Mouse (Mus musculus): ENCODE data around the gene Gnaq. TPM values are rescaled to one million over a fixed set of nuclear protein-coding genes. Genes with fewer than 3 reads are reported as not detected.

The Gnaq gene
- total RNA-seq, 1 experiment: 17.8 TPM

DNA sequence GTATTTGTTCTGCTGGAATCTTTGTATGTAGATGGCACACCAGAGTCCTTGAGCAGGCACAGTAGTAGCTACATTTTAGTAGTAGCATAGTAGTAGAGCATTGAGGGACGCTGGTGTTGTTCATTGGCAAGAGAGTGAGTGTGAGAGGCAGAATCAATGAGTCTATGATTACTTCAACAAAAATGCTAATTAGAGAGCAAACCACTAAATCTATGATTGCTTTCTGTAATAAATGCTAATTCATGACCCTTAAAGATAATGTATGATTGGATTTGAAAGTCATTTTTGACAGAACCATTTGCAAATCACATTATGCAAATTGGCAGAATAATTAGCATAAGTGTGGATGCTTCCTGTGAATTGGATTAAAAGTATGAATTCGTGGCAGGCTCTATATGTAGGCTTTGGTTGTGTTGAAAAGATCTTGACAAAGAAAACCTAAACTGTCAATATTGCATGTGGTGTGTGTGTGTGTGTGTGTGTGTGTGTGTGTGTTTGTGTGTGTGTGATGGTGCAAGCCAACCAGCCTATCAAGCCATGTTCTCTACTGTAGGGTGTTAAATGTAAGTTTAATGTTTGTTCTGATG is 82.9 kb downstream of the Gnaq start:
- no peak overlapping the region for H3K27ac ChIP-seq (ENCODE audit: insufficient read depth, low read depth, low read length, poor library complexity, severe bottlenecking)
- DNase-seq (ENCODE audit: low read depth, low spot score): no peak
- H3K4me3 ChIP-seq (ENCODE audit: insufficient read depth in 1 of 2, low read depth in 1 of 2, low read length in 2 of 2, poor library complexity in 1 of 2, severe bottlenecking in 1 of 2): no peak overlapping the region
- no peak for TF ChIP-seq CHD2 (IDR thresholded peaks at IDR 0.05; ENCODE audit: low read depth, low read length)
- TF ChIP-seq ZC3H11A (IDR thresholded peaks at IDR 0.05; ENCODE audit: borderline replicate concordance, low read depth, low read length): no peak
- TF ChIP-seq HCFC1 (IDR thresholded peaks at IDR 0.05; ENCODE audit: borderline replicate concordance, insufficient read depth, low read length): no peak
- no peak for TF ChIP-seq MAFK (IDR thresholded peaks at IDR 0.05; ENCODE audit: insufficient read depth, low read depth, low read length)
- TF ChIP-seq ZNF384 (IDR thresholded peaks at IDR 0.05; ENCODE audit: low read depth, low read length): no peak
- H3K9me3 ChIP-seq (ENCODE audit: control insufficient read depth, insufficient read depth, low read depth, low read length): no peaks in the 10 kb centered on the region
- no peak overlapping the region for H3K9ac ChIP-seq (ENCODE audit: insufficient read depth, low read depth, low read length, poor library complexity, severe bottlenecking)
- H3K36me3 ChIP-seq (ENCODE audit: control insufficient read depth, insufficient read depth, low read length, poor library complexity, severe bottlenecking): no peaks in the 10 kb centered on the region
- in situ Hi-C loops (cut with MboI; ENCODE audit: low sequenced_read_pairs in 2 of 2, unreplicated experiment in 2 of 2): no loop called here
- H3K4me1 ChIP-seq (ENCODE audit: control insufficient read depth in 2 of 2, insufficient read depth in 2 of 2, low read length in 2 of 2, poor library complexity in 1 of 2): no peaks in the 10 kb centered on the region

- TF ChIP-seq CHD2 (IDR thresholded peaks at IDR 0.05; ENCODE audit: low read depth, low read length): no peak
- no peak for TF ChIP-seq ZNF384 (IDR thresholded peaks at IDR 0.05; ENCODE audit: low read depth, low read length)
- H3K4me3 ChIP-seq (ENCODE audit: insufficient read depth in 1 of 2, low read depth in 1 of 2, low read length in 2 of 2, poor library complexity in 1 of 2, severe bottlenecking in 1 of 2): no peak overlapping the region
- H3K27ac ChIP-seq (ENCODE audit: insufficient read depth, low read depth, low read length, poor library complexity, severe bottlenecking): no peak overlapping the region
- no peak overlapping the region for H3K9ac ChIP-seq (ENCODE audit: insufficient read depth, low read depth, low read length, poor library complexity, severe bottlenecking)
- H3K9me3 ChIP-seq (ENCODE audit: control insufficient read depth, insufficient read depth, low read depth, low read length): no peaks in the 10 kb centered on the region
- H3K36me3 ChIP-seq (ENCODE audit: control insufficient read depth, insufficient read depth, low read length, poor library complexity, severe bottlenecking): no peaks in the 10 kb centered on the region
- no peak for DNase-seq (ENCODE audit: low read depth, low spot score)
- no peaks in the 10 kb centered on the region for H3K4me1 ChIP-seq (ENCODE audit: control insufficient read depth in 2 of 2, insufficient read depth in 2 of 2, low read length in 2 of 2, poor library complexity in 1 of 2)
- in situ Hi-C loops (cut with MboI; ENCODE audit: low sequenced_read_pairs in 2 of 2, unreplicated experiment in 2 of 2): no loop called here
Measured at GRCm38 (mm10) chr19:16219978-16220377, 87.3 kb downstream of the Gnaq start.

GRCm38 (mm10) chr19:16222526-16222925 is 89.9 kb downstream of the Gnaq start:
- Histone ChIP-seq H3K4me1 (ENCODE audit: control insufficient read depth in 2 of 2, insufficient read depth in 2 of 2, low read length in 2 of 2, poor library complexity in 1 of 2) (no peaks in the 10 kb centered on the region), H3K36me3 (ENCODE audit: control insufficient read depth, insufficient read depth, low read length, poor library complexity, severe bottlenecking) (peaks cover 4% of the 10 kb centered on the region; the same call in 1 of the 2 replicates), H3K27ac (ENCODE audit: insufficient read depth, low read depth, low read length, poor library complexity, severe bottlenecking) (no peak overlapping the region), H3K9me3 (ENCODE audit: control insufficient read depth, insufficient read depth, low read depth, low read length) (no peaks in the 10 kb centered on the region), H3K9ac (ENCODE audit: insufficient read depth, low read depth, low read length, poor library complexity, severe bottlenecking) (no peak overlapping the region), H3K4me3 (ENCODE audit: insufficient read depth in 1 of 2, low read depth in 1 of 2, low read length in 2 of 2, poor library complexity in 1 of 2, severe bottlenecking in 1 of 2) (no peak overlapping the region)
- TF ChIP-seq HCFC1 (IDR thresholded peaks at IDR 0.05; ENCODE audit: borderline replicate concordance, insufficient read depth, low read length) (no peak), ZNF384 (IDR thresholded peaks at IDR 0.05; ENCODE audit: low read depth, low read length) (no peak), MAFK (IDR thresholded peaks at IDR 0.05; ENCODE audit: insufficient read depth, low read depth, low read length) (no peak), ZC3H11A (IDR thresholded peaks at IDR 0.05; ENCODE audit: borderline replicate concordance, low read depth, low read length) (no peak), CHD2 (IDR thresholded peaks at IDR 0.05; ENCODE audit: low read depth, low read length) (no peak)
- DNase-seq (ENCODE audit: low read depth, low spot score): no peak
- in situ Hi-C loops (cut with MboI; ENCODE audit: low sequenced_read_pairs in 2 of 2, unreplicated experiment in 2 of 2): no loop called here

DNA sequence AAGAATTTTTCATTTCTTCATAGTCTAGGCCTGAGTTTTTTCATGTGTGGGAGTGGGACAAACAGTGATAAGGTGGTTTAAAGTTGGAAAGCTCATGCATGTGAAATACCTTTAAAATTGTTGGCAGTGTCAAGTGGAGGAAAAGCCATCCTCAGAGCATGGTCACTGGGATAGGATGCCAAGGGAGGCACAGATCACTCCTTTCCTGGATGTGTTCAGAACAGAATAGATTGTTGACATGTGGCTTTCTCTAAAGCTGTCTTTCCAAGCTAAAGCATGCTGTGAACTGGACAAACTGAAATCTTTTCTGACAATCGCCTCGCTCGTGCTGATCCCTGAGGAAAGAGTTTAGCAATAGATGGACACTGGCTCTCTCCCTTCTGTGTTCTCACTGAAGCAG is 90.5 kb downstream of the Gnaq start:
- DNase-seq (ENCODE audit: low read depth, low spot score): no peak
- in situ Hi-C loops (cut with MboI; ENCODE audit: low sequenced_read_pairs in 2 of 2, unreplicated experiment in 2 of 2): no loop called here
- H3K4me3 ChIP-seq (ENCODE audit: insufficient read depth in 1 of 2, low read depth in 1 of 2, low read length in 2 of 2, poor library complexity in 1 of 2, severe bottlenecking in 1 of 2): no peak overlapping the region
- H3K9ac ChIP-seq (ENCODE audit: insufficient read depth, low read depth, low read length, poor library complexity, severe bottlenecking): no peak overlapping the region
- H3K4me1 ChIP-seq (ENCODE audit: control insufficient read depth in 2 of 2, insufficient read depth in 2 of 2, low read length in 2 of 2, poor library complexity in 1 of 2): no peaks in the 10 kb centered on the region
- peaks cover 4% of the 10 kb centered on the region; the same call in 1 of the 2 replicates for H3K36me3 ChIP-seq (ENCODE audit: control insufficient read depth, insufficient read depth, low read length, poor library complexity, severe bottlenecking)
- H3K9me3 ChIP-seq (ENCODE audit: control insufficient read depth, insufficient read depth, low read depth, low read length): no peaks in the 10 kb centered on the region
- no peak overlapping the region for H3K27ac ChIP-seq (ENCODE audit: insufficient read depth, low read depth, low read length, poor library complexity, severe bottlenecking)
- TF ChIP-seq MAFK (IDR thresholded peaks at IDR 0.05; ENCODE audit: insufficient read depth, low read depth, low read length): no peak
- TF ChIP-seq ZC3H11A (IDR thresholded peaks at IDR 0.05; ENCODE audit: borderline replicate concordance, low read depth, low read length): no peak
- TF ChIP-seq ZNF384 (IDR thresholded peaks at IDR 0.05; ENCODE audit: low read depth, low read length): no peak
- TF ChIP-seq HCFC1 (IDR thresholded peaks at IDR 0.05; ENCODE audit: borderline replicate concordance, insufficient read depth, low read length): no peak
- no peak for TF ChIP-seq CHD2 (IDR thresholded peaks at IDR 0.05; ENCODE audit: low read depth, low read length)

DNA sequence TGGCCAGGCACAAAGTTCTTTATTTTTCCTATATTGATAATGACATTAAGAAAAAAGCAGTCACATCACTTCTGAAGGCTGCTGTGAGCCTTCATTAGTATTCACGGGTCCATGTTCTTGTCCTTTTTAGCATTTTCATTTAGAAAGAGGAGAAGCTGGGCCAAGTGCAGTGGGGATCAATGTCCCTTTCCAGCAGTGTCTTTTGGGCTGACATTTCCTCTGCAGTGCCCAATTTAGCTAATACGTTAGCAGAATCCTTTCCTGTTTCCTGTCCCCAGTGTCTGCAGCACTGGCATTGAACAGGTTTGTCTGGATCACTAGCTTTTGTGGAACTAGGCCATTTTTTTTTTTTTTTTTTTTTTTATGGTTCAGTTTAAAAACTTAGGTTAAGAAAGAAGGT is 92.2 kb downstream of the Gnaq start:
- TF ChIP-seq ZC3H11A (IDR thresholded peaks at IDR 0.05; ENCODE audit: borderline replicate concordance, low read depth, low read length) (no peak), HCFC1 (IDR thresholded peaks at IDR 0.05; ENCODE audit: borderline replicate concordance, insufficient read depth, low read length) (no peak), CHD2 (IDR thresholded peaks at IDR 0.05; ENCODE audit: low read depth, low read length) (no peak), MAFK (IDR thresholded peaks at IDR 0.05; ENCODE audit: insufficient read depth, low read depth, low read length) (no peak), ZNF384 (IDR thresholded peaks at IDR 0.05; ENCODE audit: low read depth, low read length) (no peak)
- H3K9ac ChIP-seq (ENCODE audit: insufficient read depth, low read depth, low read length, poor library complexity, severe bottlenecking): no peak overlapping the region
- DNase-seq (ENCODE audit: low read depth, low spot score): no peak
- in situ Hi-C loops (cut with MboI; ENCODE audit: low sequenced_read_pairs in 2 of 2, unreplicated experiment in 2 of 2): no loop called here
- H3K36me3 ChIP-seq (ENCODE audit: control insufficient read depth, insufficient read depth, low read length, poor library complexity, severe bottlenecking): peaks cover 4% of the 10 kb centered on the region; the same call in 1 of the 2 replicates
- H3K9me3 ChIP-seq (ENCODE audit: control insufficient read depth, insufficient read depth, low read depth, low read length): no peaks in the 10 kb centered on the region
- H3K27ac ChIP-seq (ENCODE audit: insufficient read depth, low read depth, low read length, poor library complexity, severe bottlenecking): no peak overlapping the region
- H3K4me1 ChIP-seq (ENCODE audit: control insufficient read depth in 2 of 2, insufficient read depth in 2 of 2, low read length in 2 of 2, poor library complexity in 1 of 2): no peaks in the 10 kb centered on the region
- no peak overlapping the region for H3K4me3 ChIP-seq (ENCODE audit: insufficient read depth in 1 of 2, low read depth in 1 of 2, low read length in 2 of 2, poor library complexity in 1 of 2, severe bottlenecking in 1 of 2)

Measured in ES-E14 (cell line).